Comparison of ENCODE assay signal across 30 mouse cellular contexts in the genomic region with DNA sequence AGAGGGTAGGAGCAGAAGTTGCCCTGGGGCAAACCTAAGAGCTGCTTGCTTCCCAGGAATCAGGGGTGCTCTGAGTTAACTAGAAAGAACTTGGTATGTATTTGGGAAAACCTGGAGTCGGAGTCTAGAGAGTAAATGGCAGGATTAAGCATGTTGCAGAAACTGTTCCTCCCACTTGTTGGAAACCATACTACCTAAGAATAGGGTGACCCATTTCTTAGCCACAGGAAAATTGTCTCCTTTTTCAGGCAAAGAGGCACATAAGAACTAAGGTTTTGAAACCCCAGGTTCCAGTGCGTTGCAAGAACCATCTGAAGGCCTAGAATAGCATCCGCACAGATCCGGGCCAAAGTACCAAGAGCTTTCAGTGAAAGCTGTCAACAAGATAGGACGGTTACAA. TPM values are rescaled to one million over a fixed set of nuclear protein-coding genes. Genes with fewer than 3 reads are reported as not detected.
"Had no signal": no experiment of that assay in that cellular context is flagged by ENCODE, and none has a peak within 500 bp of the region (broad histone marks: within the 10 kb centered on the region; RNA-seq: fewer than 3 reads in every experiment).

No protein-coding gene starts in this region.

- H3K9me3 ChIP-seq: embryonic facial prominence, embryonic 10.5 days; embryonic facial prominence, embryonic 12.5 days; embryonic facial prominence, embryonic 13.5 days; embryonic facial prominence, embryonic 15.5 days; forebrain, embryonic 10.5 days; forebrain, embryonic 12.5 days; forebrain, embryonic 13.5 days; forebrain, embryonic 15.5 days; heart, embryonic 10.5 days had no signal

- H3K27ac ChIP-seq: embryonic facial prominence, embryonic 10.5 days; embryonic facial prominence, embryonic 12.5 days; embryonic facial prominence, embryonic 13.5 days; embryonic facial prominence, embryonic 15.5 days; forebrain, embryonic 10.5 days; forebrain, embryonic 12.5 days; forebrain, embryonic 13.5 days; forebrain, embryonic 15.5 days; gastrocnemius, adult 2 months; heart, adult 2 months; heart, embryonic 10.5 days had no signal

- H3K36me3 ChIP-seq: embryonic facial prominence, embryonic 12.5 days; embryonic facial prominence, embryonic 15.5 days; forebrain, embryonic 12.5 days; forebrain, embryonic 15.5 days; heart, embryonic 10.5 days had no signal

- H3K27me3 ChIP-seq: embryonic facial prominence, embryonic 12.5 days; embryonic facial prominence, embryonic 13.5 days; embryonic facial prominence, embryonic 15.5 days; forebrain, embryonic 12.5 days; forebrain, embryonic 13.5 days; forebrain, embryonic 15.5 days had no signal

- H3K4me1 ChIP-seq: forebrain, embryonic 13.5 days; forebrain, embryonic 15.5 days had no signal

- DNase-seq: cerebellum, adult 8-10 months; cerebellum, adult 9-10 months; cerebellum, adult 9-11 months; cerebellum, postnatal 10 days; cerebellum, postnatal 14 days; cerebellum, postnatal 25 days; cerebellum, postnatal 36 days; embryo, embryonic 11 days; forebrain, postnatal 0 days; gastrocnemius, adult 2 months; gastrocnemius, postnatal 10 days; gastrocnemius, postnatal 14 days; gastrocnemius, postnatal 25 days; gastrocnemius, postnatal 36 days; heart, adult 11 months; heart, adult 18-20 months; heart, adult 2 months had no signal

- ATAC-seq: forebrain, embryonic 13.5 days; forebrain, embryonic 14.5 days; forebrain, embryonic 15.5 days; forebrain, embryonic 16.5 days; forebrain, postnatal 0 days had no signal

- H3K9ac ChIP-seq: embryonic facial prominence, embryonic 12.5 days; embryonic facial prominence, embryonic 13.5 days; embryonic facial prominence, embryonic 15.5 days; forebrain, embryonic 12.5 days; forebrain, embryonic 13.5 days; forebrain, embryonic 15.5 days; forebrain, postnatal 0 days had no signal

- H3K4me3 ChIP-seq: embryonic facial prominence, embryonic 10.5 days; embryonic facial prominence, embryonic 12.5 days; embryonic facial prominence, embryonic 13.5 days; embryonic facial prominence, embryonic 15.5 days; erythroblast, embryonic 14.5 days; forebrain, embryonic 10.5 days; forebrain, embryonic 12.5 days; forebrain, embryonic 13.5 days; forebrain, embryonic 15.5 days; gastrocnemius, adult 2 months; heart, adult 2 months; heart, embryonic 10.5 days had no signal

- H3K4me2 ChIP-seq: embryonic facial prominence, embryonic 12.5 days; embryonic facial prominence, embryonic 13.5 days; embryonic facial prominence, embryonic 15.5 days; forebrain, embryonic 12.5 days; forebrain, embryonic 13.5 days; forebrain, embryonic 15.5 days had no signal

RNA-seq across cellular contexts. Expression of gene Fam185a, which starts 53.7 kb away (rescaled TPM):
- polyA plus RNA-seq: erythroblast, embryonic 14.5 days had no signal

RNA-seq across cellular contexts. Expression of gene Ccdc146, which starts 54.0 kb away (rescaled TPM):
- total RNA-seq: common myeloid progenitor, adult 5-6 weeks had no signal
- polyA plus RNA-seq: embryonic facial prominence, embryonic 10.5 days; embryonic facial prominence, embryonic 12.5 days; embryonic facial prominence, embryonic 13.5 days; erythroblast, embryonic 14.5 days; forebrain, embryonic 10.5 days had no signal
